Mouse (Mus musculus) liver, postnatal 0 days (tissue): ENCODE measurements around the gene R3hdml.

ENCODE experiments used
- CTCF ChIP-seq: sonication (generic); IDR thresholded peaks from 2 replicates; pipeline ENCODE4 v1.5.1; 2016; ENCODE audit warnings: antibody characterized with exemption, low read depth
- EP300 ChIP-seq: IDR thresholded peaks from 2 replicates; pipeline ENCODE4 v1.6.1; 2016; ENCODE audit warnings: antibody characterized with exemption, low read depth, mild to moderate bottlenecking

GRCm38 (mm10) chr2:163534958-163535524 lies 42.9 kb downstream of the R3hdml start:
- TF ChIP-seq CTCF (peak; percentile 98), EP300 (peak; percentile 23; the same call in 1 of the 2 replicates)
